Mouse (Mus musculus) granulocyte monocyte progenitor cell, adult 5-6 weeks (primary cell): ENCODE results near the gene Akap13. TPM values are rescaled to one million over a fixed set of nuclear protein-coding genes. Genes with fewer than 3 reads are reported as not detected.

ENCODE experiments used
- ATAC-seq: replicated peaks from 2 replicates; pipeline ENCODE4 v1.8.0; 2016; ENCODE audit warnings: mild to moderate bottlenecking, moderate TSS enrichment, inconsistent platforms; ENCODE audit not compliant: poor library complexity, severe bottlenecking
- total RNA-seq, 2 experiments: library from RNA; stranded (forward) in 1 of 2; stranded (reverse) in 1 of 2; fragments of 200-712, 200-1000 nt in 1 of 2; fragments of >200 nt in 1 of 2; fragmentation: Nextera tagmentation in 1 of 2; gene quantifications; 2 replicates each; pipeline ENCODE4 v1.2.3; 2014 to 2017

Gene Akap13
- total RNA-seq, 2 experiments from 2014 or later = 101 to 178 TPM

- peak; percentile 28 for ATAC-seq
Observed at GRCm38 (mm10) chr7:75649966-75650365, 194.6 kb downstream of the Akap13 start.

GRCm38 (mm10) chr7:75653684-75654317, 198.5 kb downstream of the Akap13 start:
- ATAC-seq = peak; percentile 47

- peak; percentile 24 for ATAC-seq
Observed at GRCm38 (mm10) chr7:75655180-75656074, 200.1 kb downstream of the Akap13 start.

- peak; percentile 68 for ATAC-seq
Observed at GRCm38 (mm10) chr7:75656297-75656852, 201.0 kb downstream of the Akap13 start.

- no peak for ATAC-seq
Observed at GRCm38 (mm10) chr7:75656896-75657295, 201.6 kb downstream of the Akap13 start.

- ATAC-seq = no peak
Observed at GRCm38 (mm10) chr7:75664455-75664854, 209.1 kb downstream of the Akap13 start.

- ATAC-seq = peak; percentile 38
Observed at GRCm38 (mm10) chr7:75666982-75667381, 211.6 kb downstream of the Akap13 start.

GRCm38 (mm10) chr7:75667531-75667930, 212.2 kb downstream of the Akap13 start:
- peak; percentile 33; the same call in 1 of the 2 replicates for ATAC-seq

- no peak for ATAC-seq
Observed at GRCm38 (mm10) chr7:75668396-75668795, 213.1 kb downstream of the Akap13 start.

- peak; percentile 89 for ATAC-seq
Observed at GRCm38 (mm10) chr7:75669416-75669815, 214.1 kb downstream of the Akap13 start.

GRCm38 (mm10) chr7:75679631-75680030, 224.3 kb downstream of the Akap13 start:
- ATAC-seq = no peak

GRCm38 (mm10) chr7:75682901-75683300, 227.6 kb downstream of the Akap13 start:
- no peak for ATAC-seq

GRCm38 (mm10) chr7:75683410-75683809, 228.1 kb downstream of the Akap13 start:
- no peak for ATAC-seq

- no peak for ATAC-seq
Observed at GRCm38 (mm10) chr7:75684976-75685375, 229.6 kb downstream of the Akap13 start.

GRCm38 (mm10) chr7:75686046-75686826, 230.9 kb downstream of the Akap13 start:
- peak; percentile 92 for ATAC-seq

GRCm38 (mm10) chr7:75686827-75687164, 231.5 kb downstream of the Akap13 start:
- peak; percentile 28; the same call in 1 of the 2 replicates for ATAC-seq

- ATAC-seq = no peak
Observed at GRCm38 (mm10) chr7:75688144-75688543, 232.8 kb downstream of the Akap13 start.

GRCm38 (mm10) chr7:75694777-75695176, 239.4 kb downstream of the Akap13 start:
- no peak for ATAC-seq

GRCm38 (mm10) chr7:75699836-75700235, 244.5 kb downstream of the Akap13 start:
- peak; percentile 57 for ATAC-seq

- peak; percentile 31 for ATAC-seq
Observed at GRCm38 (mm10) chr7:75700771-75701345, 245.5 kb downstream of the Akap13 start.
